Mouse (Mus musculus) 3T3-L1 (cell line): ENCODE measurements around the gene Lurap1.

Experiments used
- DNase-seq: peaks from one replicate; pipeline ENCODE4 v3.0.0-alpha.2; 2015; ENCODE audit warnings: low read depth, low spot score

Gene Lurap1

GRCm38 (mm10) chr4:116110695-116111094 is 40.4 kb downstream of the Lurap1 start:
- DNase-seq, result no peak

GRCm38 (mm10) chr4:116105278-116105677 is 45.9 kb downstream of the Lurap1 start:
- DNase-seq, result no peak

GRCm38 (mm10) chr4:116100959-116101358 is 50.2 kb downstream of the Lurap1 start:
- no peak for DNase-seq

DNA sequence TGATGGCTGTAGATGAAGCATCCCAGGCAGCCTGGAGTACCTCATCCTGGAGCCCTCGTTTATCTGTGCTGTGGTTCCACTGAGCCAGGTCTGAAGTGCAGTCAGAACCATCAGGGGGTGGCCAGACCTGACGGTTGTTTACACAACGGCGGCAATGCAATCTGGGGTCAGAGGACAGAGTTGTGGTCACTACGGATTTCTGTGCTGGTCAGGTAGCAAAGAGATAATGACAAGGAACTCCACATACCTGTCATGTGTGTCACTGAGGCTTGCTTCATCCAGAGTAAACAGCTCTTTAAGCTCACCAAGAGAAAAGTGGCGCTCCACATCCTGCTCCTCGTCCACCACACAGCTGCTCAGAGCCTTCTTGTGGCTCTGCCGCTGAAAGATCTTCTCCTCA is 53.9 kb downstream of the Lurap1 start:
- peak; percentile 21 for DNase-seq

DNA sequence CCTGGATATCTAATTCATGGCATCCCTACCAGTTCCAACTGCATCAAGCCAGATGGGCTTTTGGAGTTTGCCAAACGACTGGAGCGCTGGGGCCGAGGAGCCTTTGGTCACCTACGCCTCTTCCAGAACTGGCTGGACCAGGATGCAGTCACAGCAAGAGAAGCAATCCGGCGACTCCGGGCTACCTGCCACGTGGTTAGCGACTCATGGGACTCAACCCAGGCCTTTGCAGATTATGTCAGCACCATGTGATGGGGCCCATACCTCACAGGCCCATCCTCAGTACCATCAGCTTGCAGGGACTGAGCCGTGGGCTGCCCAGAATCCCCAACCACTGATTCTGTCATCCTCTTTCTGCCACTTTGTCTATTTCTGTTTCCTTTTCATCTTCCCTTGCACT is 54.8 kb downstream of the Lurap1 start:
- peak; percentile 88 for DNase-seq

GRCm38 (mm10) chr4:116088510-116089249 is 62.5 kb downstream of the Lurap1 start:
- DNase-seq, result no peak
